Mouse (Mus musculus) forebrain, embryonic 10.5 days (tissue): ENCODE results near the gene Vwa7. TPM values are rescaled to one million over a fixed set of nuclear protein-coding genes. Genes with fewer than 3 reads are reported as not detected.
"Not testable (repeated sequence)": the region's sequence is repeated elsewhere in the genome, so short reads cannot be mapped to it uniquely, and the experiment has no call there.

Experiments used
- DNase-seq: peaks from one replicate; pipeline ENCODE4 v3.0.0-alpha.2; 2017; ENCODE audit warnings: low spot score; ENCODE audit errors: extremely low spot score
- H3K27ac ChIP-seq: fragments of 300-500 bp; sonication (generic); 2 replicates; pipeline ENCODE4 v1.5.1; 2016; ENCODE audit warnings: mild to moderate bottlenecking
- H3K27me3 ChIP-seq: fragments of 300-500 bp; sonication (generic); 2 replicates; pipeline ENCODE4 v1.6.1; 2016; ENCODE audit warnings: mild to moderate bottlenecking; ENCODE audit not compliant: poor library complexity, severe bottlenecking
- H3K36me3 ChIP-seq: fragments of 300-500 bp; sonication (generic); replicated peaks from 2 replicates; pipeline ENCODE4 v1.6.1; 2016; ENCODE audit warnings: mild to moderate bottlenecking, moderate library complexity
- H3K4me1 ChIP-seq: fragments of 300-500 bp; sonication (generic); 2 replicates; pipeline ENCODE4 v1.6.1; 2016
- H3K4me3 ChIP-seq: fragments of 300-500 bp; sonication (generic); 2 replicates; pipeline ENCODE4 v1.5.1; 2016; ENCODE audit warnings: mild to moderate bottlenecking, moderate library complexity
- H3K9me3 ChIP-seq: fragments of 300-500 bp; sonication (generic); 2 replicates; pipeline ENCODE4 v1.6.1; 2016; ENCODE audit warnings: mild to moderate bottlenecking, moderate library complexity
- WGBS: fragments of 180-500 bp; shearing (Covaris S2); methylation state at CpG from one replicate; pipeline ENCODE4 v1.1.7; 2016; 5-methylcytosine and 5-hydroxymethylcytosine counted together
- polyA plus RNA-seq: library from polyadenylated mRNA; unstranded; fragments of >200 nt; fragmentation: Nextera tagmentation; extraction: Ambion mirVana; gene quantifications from 2 replicates; pipeline ENCODE4 v1.2.1, GENCODE M21; 2016

The Vwa7 gene
- polyA plus RNA-seq, 1 experiment from 2014 or later = 0.19 TPM

GRCm38 (mm10) chr17:35028315-35028714 is 11.9 kb downstream of the Vwa7 start:
- no peak overlapping the region for H3K4me3 ChIP-seq
- peaks cover 59% of the 10 kb centered on the region for H3K4me1 ChIP-seq
- no peak for DNase-seq
- H3K36me3 ChIP-seq = no peaks in the 10 kb centered on the region
- H3K9me3 ChIP-seq = no peaks in the 10 kb centered on the region
- H3K27me3 ChIP-seq = 0 out of 2 replicates have a peak, but pooled peaks cover 3% of the 10 kb centered on the region
- H3K27ac ChIP-seq = no peak overlapping the region
- 89% methylated on average over 2 of the region's 2 CpGs for WGBS

DNA sequence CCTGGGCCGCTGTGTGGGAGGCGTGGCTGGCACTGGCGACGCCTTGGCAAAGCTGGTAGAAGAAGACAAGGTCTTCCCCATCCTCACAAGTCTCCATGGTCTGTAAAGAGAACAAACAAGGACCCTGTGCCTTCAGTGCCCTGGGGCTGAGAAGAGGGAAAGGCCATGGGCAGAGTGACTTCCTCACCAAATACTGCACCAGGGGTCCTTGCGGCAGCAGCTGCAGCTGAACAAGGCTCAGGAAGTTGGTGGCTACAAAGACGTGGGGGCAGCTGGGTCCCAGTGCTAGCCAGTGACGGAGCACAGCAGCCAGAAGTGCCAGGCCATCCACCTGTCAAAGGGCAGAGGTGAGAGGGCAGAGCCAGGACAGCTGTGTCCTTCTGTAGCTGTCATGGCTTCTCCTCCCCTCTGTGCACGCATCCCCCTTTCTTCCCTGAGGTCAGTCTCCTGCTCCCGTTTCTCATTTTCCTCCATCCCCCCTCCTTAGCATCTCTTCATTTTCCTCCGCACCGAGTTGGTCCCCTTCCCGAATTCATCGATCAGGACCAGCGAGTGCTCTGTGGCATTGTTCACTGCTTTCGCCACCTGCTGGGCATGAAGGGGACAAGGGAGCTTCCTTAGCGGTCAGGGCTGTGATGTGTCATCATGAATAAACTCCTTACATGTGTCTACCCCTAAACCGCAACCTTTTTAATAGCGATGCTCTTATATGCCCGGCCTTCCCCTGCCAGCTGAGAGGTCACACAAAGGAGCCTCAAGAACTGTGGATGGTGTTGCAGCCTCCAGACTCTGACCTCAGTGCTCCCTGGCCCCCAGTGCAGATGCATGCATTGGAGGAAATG is 13.5 kb downstream of the Vwa7 start:
- 32% methylated on average over 19 of the region's 19 CpGs for WGBS
- Histone ChIP-seq H3K4me3 (peak overlapping the region; percentile 3; the same call in 1 of the 2 replicates), H3K27me3 (0 out of 2 replicates have a peak, but pooled peaks cover 3% of the 10 kb centered on the region), H3K36me3 (no peaks in the 10 kb centered on the region), H3K9me3 (no peaks in the 10 kb centered on the region), H3K27ac (peak overlapping the region; percentile 48), H3K4me1 (peaks cover 43% of the 10 kb centered on the region)
- no peak for DNase-seq

GRCm38 (mm10) chr17:35031272-35031671 is 14.9 kb downstream of the Vwa7 start:
- Histone ChIP-seq H3K27me3 (0 out of 2 replicates have a peak, but pooled peaks cover 3% of the 10 kb centered on the region), H3K27ac (no peak overlapping the region), H3K4me1 (peaks cover 34% of the 10 kb centered on the region), H3K4me3 (no peak overlapping the region), H3K36me3 (no peaks in the 10 kb centered on the region), H3K9me3 (no peaks in the 10 kb centered on the region)
- no peak for DNase-seq
- 92% methylated on average over 11 of the region's 11 CpGs for WGBS

- WGBS = 91% methylated on average over 7 of the region's 7 CpGs
- Histone ChIP-seq H3K27ac (no peak overlapping the region), H3K27me3 (0 out of 2 replicates have a peak, but pooled peaks cover 3% of the 10 kb centered on the region), H3K4me3 (no peak overlapping the region), H3K4me1 (peaks cover 28% of the 10 kb centered on the region), H3K9me3 (no peaks in the 10 kb centered on the region), H3K36me3 (no peaks in the 10 kb centered on the region)
- no peak for DNase-seq
These were observed 15.5 kb downstream of the Vwa7 start for GRCm38 (mm10) chr17:35031880-35032279.

- Histone ChIP-seq H3K27me3 (0 out of 2 replicates have a peak, but pooled peaks cover 3% of the 10 kb centered on the region), H3K4me3 (no peak overlapping the region), H3K9me3 (no peaks in the 10 kb centered on the region), H3K4me1 (peaks cover 23% of the 10 kb centered on the region), H3K36me3 (no peaks in the 10 kb centered on the region), H3K27ac (no peak overlapping the region)
- DNase-seq = no peak
- WGBS = 79% methylated on average over 8 of the region's 8 CpGs
These were observed 16.0 kb downstream of the Vwa7 start for GRCm38 (mm10) chr17:35032323-35032870.

GRCm38 (mm10) chr17:35033703-35034102 is 17.3 kb downstream of the Vwa7 start:
- H3K4me1 ChIP-seq = peaks cover 15% of the 10 kb centered on the region
- 72% methylated on average over 1 of the region's 1 CpGs for WGBS
- not testable (repeated sequence) for DNase-seq, H3K36me3 ChIP-seq, H3K4me3 ChIP-seq, H3K27ac ChIP-seq, H3K9me3 ChIP-seq, H3K27me3 ChIP-seq

DNA sequence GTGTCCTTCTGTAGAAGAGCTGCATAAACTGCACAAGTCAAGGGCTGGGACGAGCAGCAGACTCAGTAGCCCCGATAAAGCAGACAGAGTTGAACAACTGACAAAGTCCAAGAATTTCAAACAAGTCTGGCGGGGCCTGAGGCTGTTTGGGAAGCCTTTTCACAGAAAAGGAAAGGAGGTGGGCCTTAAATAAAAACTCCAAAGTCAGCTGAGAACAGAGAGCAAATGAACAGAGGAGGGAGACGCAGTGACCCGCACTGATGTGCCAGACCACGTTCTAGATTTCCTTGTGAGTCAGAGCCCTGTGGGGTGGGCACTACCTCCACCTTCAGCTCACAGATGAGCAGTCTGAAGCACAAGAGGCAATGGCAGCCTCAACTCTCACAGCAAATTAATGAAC is 18.5 kb downstream of the Vwa7 start:
- no peak overlapping the region for H3K4me3 ChIP-seq
- no peaks in the 10 kb centered on the region for H3K9me3 ChIP-seq
- WGBS = 84% methylated on average over 6 of the region's 6 CpGs
- no peak for DNase-seq
- 0 out of 2 replicates have a peak overlapping the region, but pooled peaks have one; percentile 11 for H3K27ac ChIP-seq
- H3K27me3 ChIP-seq = 0 out of 2 replicates have a peak, but pooled peaks cover 3% of the 10 kb centered on the region
- no peaks in the 10 kb centered on the region for H3K36me3 ChIP-seq
- peaks cover 8% of the 10 kb centered on the region for H3K4me1 ChIP-seq

DNA sequence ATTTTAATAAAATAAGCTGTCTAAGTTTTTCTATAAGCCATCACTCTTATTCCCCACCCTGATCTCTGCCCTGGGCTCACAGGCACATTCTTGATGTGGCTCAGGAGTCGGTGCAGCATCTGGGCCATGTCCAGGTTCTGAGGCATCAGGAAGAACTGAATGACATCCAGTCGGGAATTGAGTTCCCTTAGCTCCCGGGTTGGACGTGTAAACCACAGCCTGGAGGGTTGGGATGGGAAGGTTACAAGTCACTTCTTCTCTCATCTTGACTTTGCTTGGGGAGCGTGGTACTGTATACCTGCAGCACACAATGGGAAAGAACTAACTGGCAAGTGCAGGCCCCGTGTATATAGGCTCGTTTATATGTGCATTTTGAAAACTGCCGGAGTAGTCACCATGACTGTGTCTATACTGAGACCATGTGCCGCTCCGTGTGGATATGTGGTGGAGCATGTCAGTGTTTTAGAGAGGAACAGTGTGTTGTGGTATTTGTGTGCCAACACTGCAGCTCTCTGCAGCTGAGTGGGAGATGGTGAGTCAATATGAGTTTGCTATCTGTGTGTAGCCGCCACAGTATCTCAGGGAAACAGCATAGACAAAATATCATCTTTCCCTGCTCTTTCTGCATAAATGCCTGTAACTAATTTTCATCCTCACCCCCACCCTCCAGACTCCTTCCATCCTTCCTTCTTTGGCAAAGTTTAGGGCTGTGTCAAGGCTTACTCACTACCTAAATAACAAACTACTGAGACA is 22.9 kb downstream of the Vwa7 start:
- no peaks in the 10 kb centered on the region for H3K27me3 ChIP-seq
- no peak for DNase-seq
- no peak overlapping the region for H3K4me3 ChIP-seq
- no peak overlapping the region for H3K27ac ChIP-seq
- WGBS = 91% methylated on average over 11 of the region's 11 CpGs
- H3K9me3 ChIP-seq = no peaks in the 10 kb centered on the region
- H3K4me1 ChIP-seq = no peaks in the 10 kb centered on the region
- H3K36me3 ChIP-seq = no peaks in the 10 kb centered on the region

GRCm38 (mm10) chr17:35043794-35044193 is 27.4 kb downstream of the Vwa7 start:
- Histone ChIP-seq H3K27me3 (no peaks in the 10 kb centered on the region), H3K9me3 (no peaks in the 10 kb centered on the region), H3K36me3 (no peaks in the 10 kb centered on the region), H3K4me1 (peaks cover 40% of the 10 kb centered on the region), H3K27ac (0 out of 2 replicates have a peak overlapping the region, but pooled peaks have one; percentile 35), H3K4me3 (no peak overlapping the region)
- 89% methylated on average over 4 of the region's 4 CpGs for WGBS
- DNase-seq = no peak

- 87% methylated on average over 7 of the region's 7 CpGs for WGBS
- Histone ChIP-seq H3K4me1 (peaks cover 54% of the 10 kb centered on the region), H3K4me3 (peak overlapping the region; percentile 70), H3K27me3 (no peaks in the 10 kb centered on the region), H3K9me3 (no peaks in the 10 kb centered on the region), H3K27ac (peak overlapping the region; percentile 98), H3K36me3 (no peaks in the 10 kb centered on the region)
- DNase-seq = no peak
These were observed 28.8 kb downstream of the Vwa7 start for GRCm38 (mm10) chr17:35044904-35045806.

GRCm38 (mm10) chr17:35045807-35046680 is 29.7 kb downstream of the Vwa7 start:
- Histone ChIP-seq H3K36me3 (no peaks in the 10 kb centered on the region), H3K27me3 (no peaks in the 10 kb centered on the region), H3K4me1 (peaks cover 63% of the 10 kb centered on the region), H3K4me3 (peak overlapping the region; percentile 70), H3K27ac (peak overlapping the region; percentile 98), H3K9me3 (no peaks in the 10 kb centered on the region)
- 8% methylated on average over 48 of the region's 48 CpGs for WGBS
- DNase-seq = no peak
